Mouse (Mus musculus) hindbrain, postnatal 0 days (tissue): ENCODE data around the gene Fam205a4. TPM values are rescaled to one million over a fixed set of nuclear protein-coding genes. Genes with fewer than 3 reads are reported as not detected.
"Not testable (repeated sequence)": the region's sequence is repeated elsewhere in the genome, so short reads cannot be mapped to it uniquely, and the experiment has no call there.

Source experiments
- ATAC-seq: fragments of 200-750 bp; cut with Nextera tagmentation; 2 replicates; pipeline ENCODE4 v1.8.0; 2017; ENCODE audit warnings: mild to moderate bottlenecking, moderate TSS enrichment, moderate library complexity
- DNase-seq: peaks from one replicate; pipeline ENCODE4 v3.0.0-alpha.2; 2015; ENCODE audit warnings: low spot score
- H3K27ac ChIP-seq: fragments of 300-500 bp; sonication (generic); 2 replicates; pipeline ENCODE4 v1.5.1; 2014; ENCODE audit warnings: mild to moderate bottlenecking
- H3K27me3 ChIP-seq: fragments of 300-500 bp; sonication (generic); 2 replicates; pipeline ENCODE4 v1.6.1; 2014; ENCODE audit warnings: low read length, mixed read lengths; ENCODE audit not compliant: insufficient read depth
- H3K36me3 ChIP-seq: fragments of 300-500 bp; sonication (generic); 2 replicates; pipeline ENCODE4 v1.6.1; 2014; ENCODE audit warnings: low read length, mixed read lengths; ENCODE audit not compliant: insufficient read depth
- H3K4me1 ChIP-seq: fragments of 300-500 bp; sonication (generic); 2 replicates; pipeline ENCODE4 v1.6.1; 2014; ENCODE audit warnings: antibody characterized with exemption, low read length, mixed read lengths; ENCODE audit not compliant: insufficient read depth
- H3K4me2 ChIP-seq: fragments of 300-500 bp; sonication (generic); 2 replicates; pipeline ENCODE4 v1.6.1; 2014; ENCODE audit warnings: low read depth, mild to moderate bottlenecking, low read length, moderate library complexity, mixed read lengths
- H3K4me3 ChIP-seq: fragments of 300-500 bp; sonication (generic); 2 replicates; pipeline ENCODE4 v1.5.1; 2014; ENCODE audit warnings: low read length
- H3K9ac ChIP-seq: fragments of 300-500 bp; sonication (generic); replicated peaks from 2 replicates; pipeline ENCODE4 v1.6.1; 2014; ENCODE audit warnings: mild to moderate bottlenecking, low read length, moderate library complexity, mixed read lengths
- H3K9me3 ChIP-seq: fragments of 300-500 bp; sonication (generic); 2 replicates; pipeline ENCODE4 v1.6.1; 2016; ENCODE audit warnings: low read length, mixed read lengths
- WGBS: fragments of 180-500 bp; shearing (Covaris S2); extraction: QIAGEN DNeasy Blood & Tissue Kit; methylation state at CpG from one replicate; pipeline ENCODE4 v1.1.7; 2014; 5-methylcytosine and 5-hydroxymethylcytosine counted together
- polyA plus RNA-seq: library from polyadenylated mRNA; unstranded; fragments of >200 nt; fragmentation: Nextera tagmentation; extraction: Ambion mirVana; gene quantifications from 2 replicates; pipeline ENCODE4 v1.2.1, GENCODE M21; 2015
- total RNA-seq: library from RNA; depleted of rRNA; stranded (reverse); fragments of >200 nt; gene quantifications from 2 replicates; pipeline ENCODE4 v1.2.3, GENCODE M21; 2014; rRNA removed

Fam205a4 gene
- 0.29 and 3.0 TPM in 2 replicates for total RNA-seq
- 1.1 and 1.6 TPM in 2 replicates for polyA plus RNA-seq

DNA sequence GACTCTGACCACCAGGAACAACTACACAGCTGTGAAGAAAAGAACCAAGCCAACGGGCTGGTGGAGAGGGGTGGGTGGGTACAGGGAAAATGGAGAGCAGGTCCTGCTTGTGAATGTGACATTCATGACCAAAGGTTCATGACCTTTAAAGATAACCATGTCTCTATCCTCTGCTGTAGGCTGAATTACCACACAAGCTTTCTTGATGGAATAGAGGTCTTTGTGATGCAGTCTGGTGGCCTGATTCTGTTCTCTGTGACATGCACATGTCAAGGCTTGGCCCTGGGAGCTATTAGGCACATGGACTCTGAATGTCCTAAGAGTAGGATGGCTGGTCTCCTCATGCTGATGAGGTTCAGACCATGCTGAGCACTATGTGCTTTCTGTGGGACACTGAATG is at the start of gene Fam205a4:
Gene Fam205a4 (plus strand): TSS at position 301 of the 400 bp plus-strand sequence.
- ATAC-seq, H3K4me1 ChIP-seq, H3K27me3 ChIP-seq, H3K4me3 ChIP-seq, H3K36me3 ChIP-seq, DNase-seq, H3K9ac ChIP-seq, H3K27ac ChIP-seq, H3K9me3 ChIP-seq, H3K4me2 ChIP-seq: not testable (repeated sequence)
- whole genome bisulfite sequencing, result no CpG with 5 or more reads among the region's 1 CpGs

DNA sequence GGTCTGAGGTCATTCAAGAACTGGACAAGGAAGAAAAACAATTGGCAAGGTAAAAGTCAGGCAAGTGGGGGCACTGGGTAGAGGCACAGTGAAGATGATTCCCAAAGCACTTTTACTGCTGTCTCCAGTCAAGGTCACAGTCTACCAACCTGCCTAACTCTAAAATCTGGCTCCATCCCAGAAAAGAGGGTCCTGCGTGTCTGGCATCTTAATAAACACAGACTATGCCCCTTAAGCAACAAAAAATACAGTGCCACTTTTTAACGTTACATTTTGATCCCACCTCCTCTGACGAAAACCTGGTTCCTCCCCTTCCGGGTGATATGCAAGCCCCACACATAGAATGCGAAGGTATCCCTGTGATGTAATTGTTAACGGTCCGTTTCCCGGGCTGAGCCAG is 24.6 kb upstream of the Fam205a4 start, which contains the start of gene Gm20878:
Gene Gm20878 (plus strand): TSS at position 301 of the 400 bp plus-strand sequence.
- H3K9ac ChIP-seq, ATAC-seq, H3K27me3 ChIP-seq, H3K4me3 ChIP-seq, H3K4me1 ChIP-seq, H3K4me2 ChIP-seq, H3K36me3 ChIP-seq, H3K9me3 ChIP-seq, DNase-seq, H3K27ac ChIP-seq: not testable (repeated sequence)
- WGBS, result no CpG with 5 or more reads among the region's 8 CpGs

Other genes starting within 250 kb of the Fam205a4 start
- gene Dctn3, start 242.9 kb upstream of the Fam205a4 start, total RNA-seq, result 145 and 147 TPM in 2 replicates
- gene Dctn3, start 242.9 kb upstream of the Fam205a4 start, polyA plus RNA-seq, result 306 and 316 TPM in 2 replicates
- 0.22 and 2.1 TPM in 2 replicates for gene Arid3c, start 234.9 kb upstream of the Fam205a4 start, total RNA-seq
- gene Arid3c, start 234.9 kb upstream of the Fam205a4 start, polyA plus RNA-seq, result 0.68 and 0.99 TPM in 2 replicates
- 77.6 and 87.8 TPM in 2 replicates for gene Galt, start 210.8 kb upstream of the Fam205a4 start, total RNA-seq
- gene Galt, start 210.8 kb upstream of the Fam205a4 start, polyA plus RNA-seq, result 55.5 and 55.9 TPM in 2 replicates
- 95.9 and 108 TPM in 2 replicates for gene Sigmar1, start 209.9 kb upstream of the Fam205a4 start, total RNA-seq
- gene Sigmar1, start 209.9 kb upstream of the Fam205a4 start, polyA plus RNA-seq, result 61.3 and 61.9 TPM in 2 replicates
- 148 and 223 TPM in 2 replicates for gene Ccl27a, start 191.8 kb upstream of the Fam205a4 start, total RNA-seq
- gene Ccl27a, start 191.8 kb upstream of the Fam205a4 start, polyA plus RNA-seq, result 289 and 292 TPM in 2 replicates
- not detected in 2 replicates for gene Gm21541, start 62.4 kb upstream of the Fam205a4 start, total RNA-seq
- not detected in 2 replicates for gene Gm21541, start 62.4 kb upstream of the Fam205a4 start, polyA plus RNA-seq
- 3.6 and 23.1 TPM in 2 replicates for gene Gm20878, start 24.5 kb upstream of the Fam205a4 start, total RNA-seq
- gene Gm20878, start 24.5 kb upstream of the Fam205a4 start, polyA plus RNA-seq, result 9.6 and 10.7 TPM in 2 replicates
- gene Gm21093, start 68.7 kb downstream of the Fam205a4 start, total RNA-seq, result 1.6 and 2.1 TPM in 2 replicates
- gene Gm21093, start 68.7 kb downstream of the Fam205a4 start, polyA plus RNA-seq, result 0.19 and 0.42 TPM in 2 replicates
- not detected in 2 replicates for gene Gm3893, start 125.1 kb downstream of the Fam205a4 start, total RNA-seq
- gene Gm3893, start 125.1 kb downstream of the Fam205a4 start, polyA plus RNA-seq, result not detected in 2 replicates
- not detected in 2 replicates for gene Gm13304, start 148.8 kb downstream of the Fam205a4 start, total RNA-seq
- gene Gm13304, start 148.8 kb downstream of the Fam205a4 start, polyA plus RNA-seq, result not detected in 2 replicates
- 1.4 TPM in 1 of 2 replicates, not detected in the other for gene Gm13306, start 187.4 kb downstream of the Fam205a4 start, total RNA-seq
- gene Gm13306, start 187.4 kb downstream of the Fam205a4 start, polyA plus RNA-seq, result 5.3 and 8.4 TPM in 2 replicates
- gene Gm13305, start 202.5 kb downstream of the Fam205a4 start, total RNA-seq, result 1.4 TPM in 1 of 2 replicates, not detected in the other
- 0.98 TPM in 1 of 2 replicates, not detected in the other for gene Gm13305, start 202.5 kb downstream of the Fam205a4 start, polyA plus RNA-seq